Mouse (Mus musculus) right cerebral cortex, postnatal 10 days (tissue): ENCODE results near the gene Scamp2.

Experiments
- DNase-seq, 2 experiments: peaks; one replicate each; pipeline ENCODE4 v3.0.0; 2021; ENCODE audit warnings: low spot score in 2 of 2

Gene Scamp2

GRCm38 (mm10) chr9:57560861-57561710, at the start of gene Scamp2:
TSS of gene Scamp2 (plus strand) at chr9:57560943.
- DNase-seq: peak; percentile 95 to 96

DNA sequence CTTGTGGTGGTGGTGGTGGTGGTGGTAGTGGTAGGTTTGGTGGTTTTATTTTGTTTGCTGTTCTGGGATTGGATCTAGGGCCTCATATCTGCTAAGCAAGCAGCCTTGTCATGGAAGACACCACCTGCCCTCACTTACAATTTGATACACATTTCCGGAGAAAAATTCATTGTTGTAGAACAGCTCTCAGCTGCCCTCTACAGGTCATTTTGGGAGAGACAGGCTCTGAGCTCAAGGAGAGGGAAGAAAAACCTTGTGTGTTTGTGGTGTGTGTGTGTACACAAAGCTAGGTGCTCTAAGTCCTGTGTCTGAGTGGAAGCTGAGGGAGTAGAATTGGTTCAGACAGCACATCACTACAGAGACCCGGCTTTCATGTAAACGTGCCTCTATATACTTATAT, 43.6 kb upstream of the Scamp2 start:
- DNase-seq: peak in 1 of 2 experiments; percentile 74

DNA sequence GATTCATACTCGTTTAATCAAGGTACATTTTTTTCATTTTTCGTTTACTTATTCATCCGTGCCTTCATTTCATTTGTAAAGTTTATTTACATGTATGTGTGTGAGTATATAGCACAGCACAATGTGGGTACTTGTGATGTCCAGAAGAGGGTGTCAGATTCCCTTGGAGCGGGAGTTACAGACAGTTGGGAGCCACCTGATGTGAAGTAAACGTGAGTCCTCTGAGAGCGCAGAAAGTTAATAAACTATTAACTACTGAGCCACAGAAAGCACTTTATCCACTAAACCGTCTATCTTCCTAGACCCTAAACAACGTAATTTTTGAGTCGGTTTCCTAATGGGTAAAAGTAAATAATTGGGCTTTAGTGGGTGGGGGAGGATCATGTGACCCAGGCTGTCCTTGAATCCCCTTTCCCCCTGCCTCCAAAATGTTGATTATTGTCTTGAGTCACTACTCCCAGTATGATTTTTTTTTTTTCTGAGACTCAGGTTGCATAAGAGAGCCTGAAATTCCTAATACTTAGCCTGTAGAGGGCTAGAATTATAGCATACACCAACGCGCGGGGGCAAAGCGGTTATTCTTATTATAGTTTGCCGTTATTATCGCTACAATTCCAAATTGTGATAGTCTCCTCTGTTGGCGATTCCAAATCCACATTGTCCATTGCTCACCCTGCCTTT, 40.2 kb upstream of the Scamp2 start:
- DNase-seq: no peak

- peak; percentile 96 for DNase-seq
These were observed 39.5 kb upstream of the Scamp2 start, which contains the start of gene Cox5a for GRCm38 (mm10) chr9:57521056-57521911. TSS of gene Cox5a (plus strand) at chr9:57521274.

DNA sequence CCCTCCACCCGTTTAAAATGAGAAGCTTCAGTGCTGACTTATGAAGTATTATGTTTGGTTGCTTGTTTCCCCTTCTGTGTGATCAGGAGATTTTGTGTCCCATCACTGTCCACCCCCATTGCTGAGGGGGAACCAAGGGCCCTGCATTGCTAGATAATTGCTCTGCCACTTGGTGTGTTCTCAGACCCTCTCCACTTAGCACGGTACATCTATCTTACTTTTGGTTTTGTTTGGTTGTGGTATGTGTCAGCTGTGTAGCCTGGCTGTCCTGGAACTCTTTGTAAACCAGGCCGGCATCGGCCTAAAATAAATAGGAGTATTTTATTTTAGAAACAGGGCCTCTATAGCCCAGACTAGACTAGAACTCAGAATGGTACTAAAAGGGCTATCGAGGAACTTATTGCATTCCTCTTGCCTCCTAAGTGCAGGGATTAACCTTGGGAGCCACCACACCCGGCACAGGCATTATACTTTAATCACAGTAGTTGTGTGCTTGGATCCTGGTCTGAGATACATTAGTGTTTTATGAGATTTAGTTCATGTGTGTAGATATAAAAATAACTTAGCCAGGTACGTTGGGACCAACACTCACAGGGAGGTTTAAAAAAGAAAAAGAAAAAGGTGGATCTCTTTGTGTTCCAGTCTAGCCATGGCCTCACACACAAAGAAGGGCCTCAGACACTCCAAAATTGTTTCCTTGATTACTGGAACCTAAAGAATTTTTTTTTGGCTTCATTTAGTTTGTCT, 38.5 kb upstream of the Scamp2 start:
- DNase-seq: no peak

DNA sequence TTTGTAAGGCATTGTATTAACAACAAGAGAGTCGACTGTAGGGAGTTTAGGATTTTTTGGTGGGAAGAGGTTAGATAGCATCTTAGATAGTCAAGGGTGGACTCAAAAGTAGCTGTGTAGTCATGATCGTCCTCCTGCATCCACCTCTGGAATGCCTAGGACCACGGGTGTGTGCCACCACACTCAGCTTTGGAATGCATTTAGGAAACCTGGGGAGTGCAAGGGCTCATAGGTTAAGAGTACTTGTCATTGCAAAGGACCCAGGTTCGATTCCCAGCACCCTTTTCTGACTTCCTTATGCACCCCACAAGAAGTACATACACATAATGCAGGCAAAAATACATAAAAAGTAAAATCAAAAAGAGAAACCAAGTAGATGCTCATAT, 37.9 kb upstream of the Scamp2 start:
- DNase-seq: no peak

- DNase-seq: no peak
These were observed 37.0 kb upstream of the Scamp2 start for GRCm38 (mm10) chr9:57523754-57524153.

GRCm38 (mm10) chr9:57524439-57524838, 36.3 kb upstream of the Scamp2 start:
- DNase-seq: no peak

- DNase-seq: no peak
These were observed 35.2 kb upstream of the Scamp2 start for GRCm38 (mm10) chr9:57525516-57525915.

DNA sequence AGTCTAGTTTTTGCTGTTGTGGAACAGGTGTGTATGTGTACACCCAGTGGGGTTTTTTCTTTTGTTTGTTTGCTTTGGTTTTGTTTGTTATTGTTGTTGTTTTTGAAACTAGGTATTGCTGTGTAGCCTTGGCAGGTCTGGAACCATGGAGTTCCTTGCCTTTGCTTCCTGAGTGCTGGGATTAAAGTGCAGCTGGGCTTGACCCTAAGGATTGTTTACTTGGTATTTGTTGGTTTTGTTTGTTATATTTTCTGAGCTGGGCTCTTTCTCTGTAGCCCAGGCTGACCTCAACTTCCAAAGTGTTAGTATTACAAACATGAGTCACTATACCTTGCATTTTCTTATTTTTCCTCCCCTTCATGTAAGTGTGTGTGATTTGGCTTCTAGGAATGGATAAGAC, 34.3 kb upstream of the Scamp2 start:
- no peak for DNase-seq

- no peak for DNase-seq
These were observed 28.8 kb upstream of the Scamp2 start for GRCm38 (mm10) chr9:57531946-57532345.

GRCm38 (mm10) chr9:57536362-57536761, 24.4 kb upstream of the Scamp2 start:
- DNase-seq: no peak

DNA sequence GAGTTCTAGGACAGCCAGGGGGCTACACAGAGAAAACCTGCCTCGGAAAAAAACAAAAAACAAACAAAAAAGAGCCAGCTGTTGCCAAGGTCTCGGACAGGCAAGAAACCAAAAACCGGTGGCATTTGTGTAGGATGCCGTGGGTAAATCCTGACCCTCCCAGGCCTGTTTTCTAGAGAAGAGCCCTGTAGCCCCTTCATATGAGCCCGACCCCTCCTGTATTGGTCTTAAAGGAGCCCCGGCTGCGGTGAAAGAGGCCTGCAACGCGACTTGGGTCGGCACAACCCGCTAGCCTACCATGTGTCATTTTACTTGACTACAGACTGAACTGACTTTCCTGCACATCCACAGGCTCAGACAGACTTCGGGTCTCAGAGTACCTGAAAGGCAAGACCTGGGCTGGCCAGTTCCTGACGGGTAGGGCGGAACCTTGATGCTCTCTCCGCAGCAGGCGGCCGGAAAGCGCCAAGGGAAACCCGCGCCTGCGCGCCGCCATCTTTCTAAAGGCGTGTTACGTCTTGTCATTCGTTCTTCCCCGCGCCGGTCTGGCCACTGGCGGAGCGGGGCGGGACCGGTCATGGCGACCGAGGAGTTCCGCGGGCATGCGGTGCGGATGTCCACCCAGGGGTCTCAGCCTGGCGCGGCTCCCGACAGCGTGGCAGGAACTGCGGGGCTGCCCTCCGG, 23.6 kb upstream of the Scamp2 start, which contains the start of gene Fam219b:
TSS of gene Fam219b (plus strand) at position 485 of the 684 bp plus-strand sequence.
- DNase-seq: peak; percentile 95 to 96

- DNase-seq: peak in 1 of 2 experiments; percentile 58
These were observed 23.0 kb upstream of the Scamp2 start for GRCm38 (mm10) chr9:57537728-57538181.

DNA sequence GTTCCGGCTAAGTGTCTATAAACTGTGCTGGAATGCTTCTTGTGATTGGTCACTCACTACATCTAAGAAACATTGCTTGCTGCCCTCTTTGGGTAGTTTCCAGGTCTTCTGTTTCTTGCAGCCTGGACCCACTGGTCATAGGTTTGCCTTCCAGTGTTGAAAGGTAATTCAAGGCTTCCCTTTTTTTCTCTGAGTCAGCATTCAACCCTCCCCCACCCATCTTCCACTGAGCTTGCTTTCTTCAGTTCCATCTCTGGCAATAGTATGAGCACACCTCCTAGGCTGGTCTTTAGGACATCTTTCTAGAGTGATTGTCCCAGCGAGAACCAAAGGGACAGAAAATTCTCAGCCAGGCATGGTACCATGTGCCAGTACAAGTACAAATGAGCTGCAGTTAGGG, 21.2 kb upstream of the Scamp2 start:
- DNase-seq: no peak

DNA sequence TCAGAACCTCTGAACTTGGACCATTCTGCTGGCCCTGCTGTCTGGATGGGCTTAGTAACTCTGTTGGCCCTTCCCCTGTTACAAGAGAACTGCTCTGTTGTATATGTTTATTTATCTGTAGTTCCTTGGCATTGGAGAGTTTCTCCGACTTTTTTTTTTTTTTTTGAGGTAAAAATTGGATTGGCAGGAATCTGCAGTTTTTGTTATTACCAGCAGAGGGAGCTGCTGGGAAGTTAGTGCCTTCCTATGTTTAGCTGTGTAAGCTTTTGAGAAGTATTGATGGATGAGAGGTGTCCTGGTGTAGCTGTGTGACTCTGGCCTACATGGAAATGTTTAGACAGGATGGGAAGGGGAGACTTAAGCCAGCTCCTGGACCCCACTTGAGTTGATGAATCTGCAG, 19.4 kb upstream of the Scamp2 start:
- peak in 1 of 2 experiments; percentile 72 for DNase-seq

DNA sequence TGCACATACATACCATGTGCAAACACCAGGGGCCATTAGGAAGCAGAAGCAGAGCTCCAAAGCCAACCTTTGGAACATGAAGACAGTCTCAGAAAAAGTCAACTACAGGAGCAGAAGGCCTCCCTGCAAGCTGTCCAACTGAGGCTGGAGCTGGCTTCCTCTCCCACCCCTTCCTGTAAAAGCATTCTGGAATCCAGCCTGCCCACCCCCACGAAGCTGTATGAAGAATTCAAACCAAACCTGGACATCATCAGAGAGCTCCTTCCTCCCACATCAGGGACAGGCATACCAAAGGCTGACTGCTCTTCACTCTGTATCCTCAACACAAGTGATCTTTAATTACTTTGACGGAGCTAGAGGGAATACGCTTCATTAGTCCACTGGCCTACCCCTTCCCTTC, 16.8 kb upstream of the Scamp2 start:
- no peak for DNase-seq

DNA sequence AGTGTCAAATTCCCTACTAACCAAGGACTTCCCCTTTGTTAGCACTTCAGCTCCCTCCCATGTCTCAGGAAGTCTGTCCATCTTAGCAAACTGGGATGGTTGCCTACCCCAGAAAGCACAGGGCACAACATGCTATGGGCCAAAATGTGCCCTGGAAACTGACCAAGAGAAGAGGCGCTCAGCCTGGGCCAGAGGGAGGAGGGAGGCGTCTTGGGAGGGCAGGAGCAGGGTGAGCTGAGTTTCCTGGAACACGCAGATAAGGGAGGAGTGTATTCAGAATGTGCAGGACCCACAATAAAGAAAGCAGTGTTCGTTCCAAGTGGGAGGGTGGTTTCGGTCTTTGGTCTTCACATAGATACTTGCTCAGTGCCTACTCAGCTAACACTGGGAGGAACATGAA, 13.5 kb upstream of the Scamp2 start:
- DNase-seq: no peak

- DNase-seq: no peak
These were observed 12.9 kb upstream of the Scamp2 start for GRCm38 (mm10) chr9:57547869-57548268.

DNA sequence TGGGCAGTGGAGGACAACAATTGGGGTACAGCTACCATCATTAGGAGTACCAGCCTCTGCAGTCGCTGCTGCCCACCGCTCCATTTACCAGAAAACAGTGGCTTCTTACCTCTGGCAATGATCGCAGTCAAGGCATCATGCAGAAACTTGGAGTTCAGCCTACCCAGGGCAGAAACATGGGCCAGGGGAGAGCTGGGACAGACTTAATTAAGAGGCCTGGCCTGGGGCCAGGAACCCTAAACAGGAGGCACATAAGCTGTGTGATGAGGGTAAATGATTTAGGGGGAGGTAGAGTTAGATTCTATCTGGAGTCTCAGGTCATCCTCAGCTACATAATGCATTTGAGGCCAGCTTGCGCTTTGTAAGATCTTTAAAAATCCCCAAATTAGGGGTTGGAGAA, 11.6 kb upstream of the Scamp2 start:
- DNase-seq: no peak
